Mouse (Mus musculus) kidney, adult 8-10 months (tissue): ENCODE measurements around the gene Dlg1.

Source experiments
- DNase-seq, 2 experiments: peaks; one replicate each; pipeline ENCODE4 v3.0.0; 2022

Gene Dlg1

DNA sequence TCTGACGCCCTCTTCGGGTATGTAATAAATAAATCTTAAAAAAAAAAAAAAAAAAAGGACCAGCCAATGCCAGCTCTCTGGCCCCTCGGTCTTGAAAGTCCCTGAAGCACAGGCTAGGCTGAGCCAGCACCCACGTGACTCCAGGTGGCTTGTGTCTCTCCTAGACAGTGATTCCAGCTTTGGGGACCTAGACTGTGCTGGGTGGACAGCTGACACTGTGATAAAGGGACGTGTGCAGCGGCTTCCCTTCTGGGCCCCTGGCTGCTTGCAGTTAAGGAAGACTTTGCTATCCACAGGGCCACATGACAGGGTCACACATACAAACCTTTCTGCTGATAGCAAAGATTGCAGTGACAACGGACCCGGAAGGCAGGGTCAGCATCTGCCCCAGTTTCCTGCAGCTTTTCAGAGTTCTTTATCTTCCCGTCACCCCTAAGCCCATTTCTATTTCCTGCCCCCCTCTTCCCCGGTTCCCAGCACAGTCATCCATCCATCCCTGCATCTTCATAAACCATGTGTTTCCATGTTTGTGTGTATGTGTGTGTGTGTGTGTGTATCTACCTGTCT lies 247.1 kb downstream of the Dlg1 start:
- no peak for DNase-seq

DNA sequence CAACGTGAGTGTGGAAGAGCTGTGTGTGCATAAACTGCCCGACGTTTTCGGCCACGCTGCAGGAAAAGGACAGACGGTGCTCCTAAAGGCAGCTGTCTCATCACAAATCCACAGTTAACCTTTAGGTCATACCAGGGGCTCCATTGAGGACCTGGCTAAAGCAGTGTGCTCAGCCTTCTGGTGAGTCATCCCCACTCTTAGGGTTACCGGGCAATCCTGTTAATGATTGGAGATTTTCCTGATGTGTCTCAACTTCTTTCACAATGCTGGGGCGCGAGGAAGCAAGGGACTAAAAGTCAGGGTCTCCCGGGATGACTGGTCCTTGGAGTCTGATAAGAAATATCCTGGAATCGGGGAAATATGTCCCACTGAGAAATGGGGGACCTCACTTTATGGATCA lies 254.5 kb downstream of the Dlg1 start:
- DNase-seq, result peak; percentile 26 to 40

DNA sequence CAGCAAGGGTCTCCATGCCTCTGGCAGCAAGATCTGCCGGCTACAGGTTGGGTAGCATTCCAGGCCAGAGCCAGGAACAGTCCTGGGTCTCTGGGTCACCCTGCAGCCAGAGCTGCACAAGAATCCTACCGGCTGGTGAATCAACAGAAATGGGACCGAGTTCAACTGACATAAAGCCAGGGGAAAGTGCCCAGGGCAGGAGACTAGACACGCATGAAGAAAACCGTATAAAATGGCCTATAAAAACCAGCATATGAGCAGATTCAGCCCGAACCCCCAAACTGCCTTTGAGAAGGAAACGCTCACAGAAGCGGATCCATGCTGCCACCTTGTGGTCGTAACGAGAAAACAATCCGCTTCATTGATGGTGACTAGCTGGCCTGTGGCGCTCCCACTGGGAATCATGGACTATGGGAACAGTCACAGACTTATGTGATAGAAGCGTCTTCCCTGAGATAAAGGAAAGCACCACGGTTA lies 255.0 kb downstream of the Dlg1 start:
- DNase-seq, result peak; percentile 63 to 81

DNA sequence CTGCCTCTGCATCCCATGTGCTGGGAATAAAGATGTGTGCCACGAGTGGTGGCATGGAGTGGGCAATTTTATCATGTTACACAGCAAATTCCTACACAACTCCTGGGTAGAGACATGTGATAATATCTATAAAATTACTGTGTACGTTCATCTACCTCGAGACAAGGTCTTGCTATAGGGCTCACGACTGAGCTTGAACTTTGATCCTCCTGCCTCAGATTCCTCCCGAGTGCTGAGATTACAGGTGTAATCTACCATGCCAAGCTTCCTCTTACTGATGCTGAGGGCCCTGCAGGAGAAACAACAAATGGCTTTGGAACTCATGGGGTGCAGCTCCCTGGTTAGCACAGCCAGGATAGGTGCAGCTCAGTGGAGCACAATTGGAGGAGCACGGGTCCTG lies 261.1 kb downstream of the Dlg1 start:
- DNase-seq, result no peak
